Mouse (Mus musculus) heart, embryonic 10.5 days (tissue): ENCODE data around the gene Apbb1ip. TPM values are rescaled to one million over a fixed set of nuclear protein-coding genes. Genes with fewer than 3 reads are reported as not detected.
A peak's percentile ranks its signal among the peaks of the same experiment; 100 is the strongest.
"Not testable (repeated sequence)": the region's sequence is repeated elsewhere in the genome, so short reads cannot be mapped to it uniquely, and the experiment has no call there.

Experiments
- DNase-seq: peaks from one replicate; pipeline ENCODE4 v3.0.0-alpha.2; 2017; ENCODE audit warnings: low spot score
- H3K27ac ChIP-seq: fragments of 300-500 bp; sonication (generic); 2 replicates; pipeline ENCODE4 v1.5.1; 2016; ENCODE audit warnings: mild to moderate bottlenecking
- H3K27me3 ChIP-seq: fragments of 300-500 bp; sonication (generic); 2 replicates; pipeline ENCODE4 v1.6.1; 2016; ENCODE audit warnings: mild to moderate bottlenecking; ENCODE audit not compliant: poor library complexity, insufficient read depth, severe bottlenecking
- H3K36me3 ChIP-seq: fragments of 300-500 bp; sonication (generic); 2 replicates; pipeline ENCODE4 v1.6.1; 2016; ENCODE audit warnings: mild to moderate bottlenecking, moderate library complexity
- H3K4me1 ChIP-seq: fragments of 300-500 bp; sonication (generic); 2 replicates; pipeline ENCODE4 v1.6.1; 2016; ENCODE audit warnings: mild to moderate bottlenecking
- H3K4me3 ChIP-seq: fragments of 300-500 bp; sonication (generic); 2 replicates; pipeline ENCODE4 v1.5.1; 2016; ENCODE audit warnings: mild to moderate bottlenecking, moderate library complexity
- H3K9me3 ChIP-seq: fragments of 300-500 bp; sonication (generic); 2 replicates; pipeline ENCODE4 v1.6.1; 2016; ENCODE audit warnings: mild to moderate bottlenecking, moderate library complexity
- WGBS: fragments of 180-500 bp; shearing (Covaris S2); methylation state at CpG from one replicate; pipeline ENCODE4 v1.1.7; 2016; 5-methylcytosine and 5-hydroxymethylcytosine counted together
- polyA plus RNA-seq: library from polyadenylated mRNA; unstranded; fragments of >200 nt; fragmentation: Nextera tagmentation; extraction: Ambion mirVana; gene quantifications from 2 replicates; pipeline ENCODE4 v1.2.1, GENCODE M21; 2016

Gene Apbb1ip
- polyA plus RNA-seq, 1 experiment from 2014 or later = 0.77 TPM

GRCm38 (mm10) chr2:22873159-22873558, 99.3 kb downstream of the Apbb1ip start:
- Histone ChIP-seq H3K27me3 (peaks cover 11% of the 10 kb centered on the region; the same call in 1 of the 2 replicates), H3K36me3 (no peaks in the 10 kb centered on the region), H3K9me3 (no peaks in the 10 kb centered on the region), H3K27ac (no peak overlapping the region), H3K4me3 (no peak overlapping the region), H3K4me1 (no peaks in the 10 kb centered on the region)
- no peak for DNase-seq
- WGBS = 87% methylated on average over 1 of the region's 1 CpGs

- peaks cover 11% of the 10 kb centered on the region; the same call in 1 of the 2 replicates for H3K27me3 ChIP-seq
- H3K36me3 ChIP-seq = no peaks in the 10 kb centered on the region
- no peak overlapping the region for H3K27ac ChIP-seq
- no peak overlapping the region for H3K4me3 ChIP-seq
- H3K4me1 ChIP-seq = no peaks in the 10 kb centered on the region
- no peaks in the 10 kb centered on the region for H3K9me3 ChIP-seq
- 38% methylated on average over 10 of the region's 10 CpGs for WGBS
- no peak for DNase-seq
These were observed 100.7 kb downstream of the Apbb1ip start for GRCm38 (mm10) chr2:22874628-22875027.

DNA sequence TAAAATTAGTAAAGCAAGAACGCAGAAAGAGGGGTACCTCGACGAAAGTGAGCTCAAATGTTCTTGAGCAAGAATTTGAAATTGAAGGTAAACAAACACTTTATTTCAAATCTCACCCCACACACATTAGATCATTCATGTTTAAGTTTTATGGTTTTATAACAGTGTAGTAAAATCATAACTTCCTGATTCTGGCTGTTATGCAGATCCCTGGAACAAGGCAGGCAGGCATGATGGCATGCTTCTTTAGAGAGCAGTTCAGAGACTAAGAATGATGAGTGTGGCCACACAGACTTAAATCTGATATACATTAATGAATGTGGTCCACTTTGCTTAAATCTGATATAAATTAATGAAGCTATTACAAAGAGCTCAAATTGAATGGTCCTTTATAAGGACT, 102.7 kb downstream of the Apbb1ip start:
- no peaks in the 10 kb centered on the region for H3K9me3 ChIP-seq
- no peak for DNase-seq
- no peak overlapping the region for H3K4me3 ChIP-seq
- no peaks in the 10 kb centered on the region for H3K36me3 ChIP-seq
- H3K4me1 ChIP-seq = no peaks in the 10 kb centered on the region
- peaks cover 11% of the 10 kb centered on the region; the same call in 1 of the 2 replicates for H3K27me3 ChIP-seq
- H3K27ac ChIP-seq = no peak overlapping the region
- 85% methylated on average over 3 of the region's 3 CpGs for WGBS

- no peak for DNase-seq
- H3K36me3 ChIP-seq = no peaks in the 10 kb centered on the region
- H3K4me1 ChIP-seq = no peaks in the 10 kb centered on the region
- no peak overlapping the region for H3K4me3 ChIP-seq
- H3K27ac ChIP-seq = no peak overlapping the region
- WGBS = 44% methylated on average over 1 of the region's 1 CpGs
- peaks cover 11% of the 10 kb centered on the region; the same call in 1 of the 2 replicates for H3K27me3 ChIP-seq
- H3K9me3 ChIP-seq = no peaks in the 10 kb centered on the region
These were observed 104.9 kb downstream of the Apbb1ip start for GRCm38 (mm10) chr2:22878781-22879180.

- not testable (repeated sequence) for H3K4me1 ChIP-seq, DNase-seq, H3K4me3 ChIP-seq, H3K9me3 ChIP-seq, H3K27ac ChIP-seq, H3K36me3 ChIP-seq, H3K27me3 ChIP-seq
- WGBS = 82% methylated on average over 3 of the region's 3 CpGs
These were observed 106.8 kb downstream of the Apbb1ip start for GRCm38 (mm10) chr2:22880726-22881125.

GRCm38 (mm10) chr2:22894932-22895281, 121.0 kb downstream of the Apbb1ip start:
- Histone ChIP-seq H3K27me3 (no peaks in the 10 kb centered on the region), H3K4me3 (peak overlapping the region; percentile 91), H3K27ac (peak overlapping the region; percentile 94), H3K9me3 (no peaks in the 10 kb centered on the region), H3K36me3 (no peaks in the 10 kb centered on the region), H3K4me1 (no peaks in the 10 kb centered on the region)
- no peak for DNase-seq
- WGBS = 26% methylated on average over 9 of the region's 9 CpGs

- Histone ChIP-seq H3K36me3 (no peaks in the 10 kb centered on the region), H3K27ac (peak within 1 kb of the TSS; percentile 94), H3K4me1 (no peaks in the 10 kb centered on the region), H3K9me3 (no peaks in the 10 kb centered on the region), H3K4me3 (peak within 1 kb of the TSS; percentile 91), H3K27me3 (no peaks in the 10 kb centered on the region)
- under 1% methylated on average over 81 of the region's 81 CpGs for WGBS
- DNase-seq = peak; percentile 96
These were observed 121.7 kb downstream of the Apbb1ip start, which contains the start of gene Pdss1 for GRCm38 (mm10) chr2:22895282-22896273. TSS of gene Pdss1 (plus strand) at chr2:22895522.

DNA sequence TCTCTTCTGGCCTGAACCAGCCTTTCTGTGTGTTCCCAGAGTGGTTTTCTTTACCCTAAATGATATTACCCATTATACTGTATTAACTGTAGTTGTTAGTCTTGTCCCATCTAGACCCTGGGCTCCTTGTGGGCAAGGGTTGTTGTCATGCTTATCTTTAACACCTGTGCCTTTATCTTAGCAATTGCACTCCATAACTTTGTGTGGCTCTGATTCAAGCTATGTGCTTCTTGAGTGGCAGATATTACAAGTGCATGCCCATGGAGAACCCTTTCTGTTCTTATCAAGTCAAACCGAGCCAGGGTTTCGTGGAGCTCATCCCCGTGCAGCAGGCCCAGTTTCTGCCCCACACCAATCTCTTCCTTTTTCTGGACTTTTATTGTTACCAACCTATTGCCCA, 130.1 kb downstream of the Apbb1ip start:
- Histone ChIP-seq H3K9me3 (no peaks in the 10 kb centered on the region), H3K36me3 (peaks cover 47% of the 10 kb centered on the region), H3K4me1 (no peaks in the 10 kb centered on the region), H3K27ac (no peak overlapping the region), H3K27me3 (no peaks in the 10 kb centered on the region), H3K4me3 (no peak overlapping the region)
- DNase-seq = no peak
- 80% methylated on average over 3 of the region's 3 CpGs for WGBS

DNA sequence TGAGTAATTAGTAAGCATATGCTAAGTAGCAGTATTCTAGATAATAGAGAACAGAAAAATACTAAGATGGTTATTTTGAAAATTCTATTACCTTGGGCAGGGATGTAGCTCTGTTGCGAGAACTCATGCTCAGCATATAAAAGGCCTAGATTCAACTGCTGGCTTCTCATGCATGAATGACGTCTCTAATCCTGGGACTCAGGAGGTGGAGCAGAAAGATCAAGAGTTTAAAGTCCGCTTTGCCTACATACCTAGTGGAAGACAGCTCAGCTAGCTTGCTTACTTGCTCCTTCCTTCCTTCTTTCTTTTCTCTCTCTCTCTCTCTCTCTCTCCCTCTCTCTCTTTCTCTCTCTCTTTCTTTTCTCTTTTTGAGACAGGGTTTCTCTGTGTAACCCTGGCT, 140.5 kb downstream of the Apbb1ip start:
- no peak for DNase-seq
- WGBS = 88% methylated on average over 3 of the region's 3 CpGs
- Histone ChIP-seq H3K27me3 (no peaks in the 10 kb centered on the region), H3K4me3 (no peak overlapping the region), H3K27ac (no peak overlapping the region), H3K9me3 (no peaks in the 10 kb centered on the region), H3K36me3 (peaks cover 64% of the 10 kb centered on the region), H3K4me1 (no peaks in the 10 kb centered on the region)

- Histone ChIP-seq H3K9me3 (no peaks in the 10 kb centered on the region), H3K36me3 (peaks cover 66% of the 10 kb centered on the region), H3K27ac (no peak overlapping the region), H3K4me1 (no peaks in the 10 kb centered on the region), H3K4me3 (no peak overlapping the region), H3K27me3 (no peaks in the 10 kb centered on the region)
- DNase-seq = no peak
- 93% methylated on average over 2 of the region's 2 CpGs for WGBS
These were observed 144.8 kb downstream of the Apbb1ip start for GRCm38 (mm10) chr2:22918651-22919050.

Other genes with a start within 250 kb of the Apbb1ip start
- gene Gad2, start 151.9 kb upstream of the Apbb1ip start, polyA plus RNA-seq = 0.12 and 0.28 TPM in 2 replicates
- 33.1 and 37.5 TPM in 2 replicates for gene Pdss1, start 121.4 kb downstream of the Apbb1ip start, polyA plus RNA-seq